Mouse (Mus musculus) cerebellum, postnatal 4 days (tissue): ENCODE data around the gene AW011738.

Experiments
- DNase-seq, 2 experiments: peaks; one replicate each; pipeline ENCODE4 v3.0.0; 2022; ENCODE audit warnings: low spot score in 2 of 2, mixed read lengths in 1 of 2

Gene AW011738

DNA sequence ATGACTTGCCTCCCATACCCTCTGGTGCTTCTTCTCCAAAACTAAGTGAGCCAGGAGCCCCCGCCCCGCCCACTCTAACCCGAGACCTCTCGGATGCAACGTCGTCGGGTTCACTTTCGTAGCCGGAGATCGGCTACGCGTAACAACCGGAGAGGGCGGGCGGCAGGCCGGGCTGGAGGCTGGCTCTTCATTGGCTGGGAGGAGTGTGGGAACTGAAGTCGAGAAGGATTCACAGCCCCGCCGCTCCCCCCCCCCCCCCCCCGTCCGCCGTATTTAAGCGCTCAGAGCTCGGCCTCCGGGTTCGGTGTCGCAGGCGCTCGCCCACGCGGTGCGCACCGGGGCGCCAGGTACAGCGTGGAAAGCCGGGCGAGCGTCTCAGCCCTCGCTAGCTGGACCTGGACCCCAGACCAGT, at the start of gene AW011738:
TSS of gene AW011738 (plus strand) at position 304 of the 412 bp plus-strand sequence.
- DNase-seq, result peak in 1 of 2 experiments; percentile 52

DNA sequence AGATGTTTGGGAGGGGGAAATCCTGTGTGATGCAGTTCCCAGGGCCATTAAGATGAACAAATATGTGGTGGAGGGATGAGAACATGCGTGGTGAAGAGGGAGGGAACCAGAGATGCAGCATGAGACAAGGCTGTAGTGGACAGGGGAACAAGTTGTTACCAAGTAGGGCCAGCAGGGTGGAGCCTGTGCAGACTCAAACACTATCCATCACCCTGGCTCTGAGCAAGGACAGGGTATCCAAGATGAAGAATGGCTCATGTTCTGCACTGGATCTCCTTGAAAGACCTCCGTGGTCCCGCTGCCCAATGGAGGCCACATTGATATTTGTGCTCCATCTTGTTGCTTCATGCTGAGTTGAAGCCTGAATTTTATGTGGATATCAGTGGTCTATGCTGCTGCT, 48.3 kb upstream of the AW011738 start:
- no peak for DNase-seq

DNA sequence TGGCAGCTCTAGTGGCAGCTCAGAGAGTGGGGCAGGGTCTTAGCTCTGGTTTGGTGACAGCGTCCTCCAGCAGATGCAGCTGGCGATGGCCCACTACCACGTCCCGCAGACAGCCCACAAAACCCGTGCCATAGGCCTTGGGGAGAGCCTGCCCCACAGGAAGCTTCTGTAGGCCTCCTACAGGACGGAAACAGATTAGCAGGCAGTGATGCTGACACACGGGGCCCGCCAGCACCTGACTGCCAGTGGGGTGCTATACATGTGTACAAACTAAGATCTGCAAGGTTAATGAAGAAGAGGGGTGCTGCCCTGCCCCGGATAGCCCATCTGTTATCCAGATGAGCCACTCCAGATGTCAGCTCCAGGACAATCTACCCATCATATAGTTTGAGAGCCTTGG, 36.6 kb upstream of the AW011738 start:
- DNase-seq, result no peak

DNA sequence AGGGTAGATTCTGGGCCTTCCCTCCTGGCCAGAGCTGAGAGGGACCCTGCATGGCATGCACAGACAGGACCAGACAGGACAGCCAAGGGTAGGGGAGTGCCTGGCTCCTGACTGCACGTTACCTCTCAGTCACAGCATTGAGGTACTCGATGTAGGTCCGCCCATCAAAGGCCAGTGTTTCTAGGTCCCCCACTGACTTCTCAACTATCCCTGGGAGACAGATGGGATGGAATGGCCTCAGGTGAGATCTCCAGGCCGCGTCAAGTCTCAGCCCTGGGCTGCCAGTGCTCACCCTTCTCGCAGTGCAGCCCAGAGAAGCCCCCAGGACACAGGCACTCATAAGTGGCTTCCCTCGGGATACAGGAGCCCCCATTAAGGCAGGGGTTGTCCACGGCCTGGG, 34.5 kb upstream of the AW011738 start:
- no peak for DNase-seq

DNA sequence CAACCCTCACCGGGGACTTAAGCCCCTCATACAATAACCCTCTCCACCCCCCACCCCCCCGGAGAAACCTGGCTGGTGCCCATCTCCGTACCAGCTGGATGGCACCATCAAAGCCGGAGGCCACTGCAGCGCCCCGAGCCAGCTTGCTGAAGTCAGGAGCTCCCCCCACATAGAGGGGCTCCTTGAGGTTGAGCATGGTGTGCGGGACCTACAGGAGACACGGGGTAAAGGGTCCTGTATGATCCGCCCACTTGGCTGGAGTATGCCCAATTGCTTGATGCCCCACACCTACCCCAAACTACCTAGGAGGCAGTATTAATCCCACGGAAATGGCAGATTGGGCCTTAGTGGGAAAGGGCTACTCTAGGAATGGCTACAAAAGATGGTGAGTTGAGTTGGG, 34.0 kb upstream of the AW011738 start:
- DNase-seq, result no peak

DNA sequence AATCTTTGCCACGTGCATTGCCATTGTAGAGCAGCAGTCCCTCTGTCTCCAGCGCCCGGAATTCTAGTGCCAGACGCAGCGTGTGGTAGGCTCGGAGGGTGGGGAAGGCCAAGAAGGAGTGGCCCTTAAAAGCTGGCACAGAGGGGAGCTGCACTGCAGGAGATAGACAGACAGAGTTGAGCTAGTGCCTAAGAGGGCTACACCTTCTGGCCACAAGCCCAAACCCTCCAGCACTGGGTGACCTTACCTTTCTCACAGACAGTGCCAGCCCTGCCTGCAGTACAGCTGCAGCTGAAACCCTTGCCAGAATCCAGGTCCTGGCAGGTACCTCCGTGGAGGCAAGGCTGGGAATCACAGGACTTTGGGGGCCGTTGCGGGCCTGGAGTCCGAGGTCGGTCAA, 31.3 kb upstream of the AW011738 start:
- DNase-seq, result no peak

DNA sequence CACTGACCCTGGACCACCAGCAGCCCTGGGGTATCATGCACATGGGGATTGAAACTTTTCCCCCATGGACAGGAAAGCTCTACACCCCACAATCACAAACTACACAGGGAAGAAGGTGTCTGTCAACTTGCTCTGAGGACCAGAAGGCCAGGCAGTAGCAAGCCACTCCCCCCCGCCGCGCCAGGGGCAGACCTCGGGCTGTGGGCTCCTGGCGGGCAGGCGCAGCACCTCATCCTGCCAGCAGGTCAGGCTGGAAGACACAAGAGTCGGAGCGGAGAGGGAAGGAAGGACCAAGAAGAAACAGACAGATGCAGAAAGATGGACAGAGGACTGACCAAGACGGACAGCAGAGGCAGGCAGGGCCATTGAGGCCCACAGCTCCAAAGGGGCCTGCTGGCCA, 25.5 kb upstream of the AW011738 start:
- no peak for DNase-seq

DNA sequence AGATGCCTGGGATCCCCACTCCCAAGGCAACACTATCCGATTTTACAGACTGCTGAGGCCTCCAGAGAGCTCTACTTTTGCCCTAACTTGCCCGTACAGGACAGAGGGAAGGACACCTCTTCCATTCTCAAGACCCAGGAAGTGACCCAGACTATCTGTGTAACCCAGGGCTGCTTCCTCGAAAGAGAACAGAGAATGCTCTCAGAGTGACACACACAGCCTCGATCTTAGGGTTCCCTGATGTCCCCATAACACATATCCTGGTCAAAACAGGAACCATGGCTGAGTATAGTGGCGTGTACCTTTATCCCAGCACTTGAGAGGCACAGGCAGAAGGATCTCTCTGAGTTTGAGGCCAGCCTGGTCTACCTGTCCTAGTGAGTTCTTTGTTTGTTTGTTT, 19.4 kb upstream of the AW011738 start:
- no peak for DNase-seq

DNA sequence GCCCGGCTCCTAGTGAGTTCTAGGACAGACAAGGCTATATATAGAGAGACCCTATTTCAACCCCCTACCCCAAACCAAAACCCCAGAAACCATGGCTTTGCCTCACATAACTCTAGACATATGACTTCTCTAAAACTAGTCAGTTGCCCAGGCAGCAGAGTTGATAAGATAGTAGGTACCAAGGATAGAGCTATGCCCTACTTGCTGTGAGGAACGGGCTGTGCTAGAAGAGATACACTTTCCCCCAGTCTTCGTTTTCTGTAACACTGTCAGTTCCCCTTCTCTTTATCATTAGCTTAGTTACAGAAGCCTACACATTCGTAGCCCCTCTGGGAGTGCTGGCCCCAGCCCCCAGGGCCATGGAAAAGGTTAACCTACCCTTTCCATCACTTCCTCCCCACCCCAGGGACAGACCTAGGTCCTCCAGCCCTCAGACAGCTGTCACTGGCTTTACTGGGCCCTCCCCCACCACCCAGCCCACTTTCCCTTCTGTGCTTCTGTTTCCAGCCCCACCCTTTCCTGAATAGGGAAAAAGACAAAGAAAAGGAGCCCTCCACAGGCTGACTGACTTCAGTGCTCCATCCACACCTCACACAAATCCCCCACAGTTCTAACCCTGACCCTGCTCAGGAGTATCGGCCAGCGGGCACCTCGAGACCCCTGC, 18.7 kb upstream of the AW011738 start:
- DNase-seq, result no peak

DNA sequence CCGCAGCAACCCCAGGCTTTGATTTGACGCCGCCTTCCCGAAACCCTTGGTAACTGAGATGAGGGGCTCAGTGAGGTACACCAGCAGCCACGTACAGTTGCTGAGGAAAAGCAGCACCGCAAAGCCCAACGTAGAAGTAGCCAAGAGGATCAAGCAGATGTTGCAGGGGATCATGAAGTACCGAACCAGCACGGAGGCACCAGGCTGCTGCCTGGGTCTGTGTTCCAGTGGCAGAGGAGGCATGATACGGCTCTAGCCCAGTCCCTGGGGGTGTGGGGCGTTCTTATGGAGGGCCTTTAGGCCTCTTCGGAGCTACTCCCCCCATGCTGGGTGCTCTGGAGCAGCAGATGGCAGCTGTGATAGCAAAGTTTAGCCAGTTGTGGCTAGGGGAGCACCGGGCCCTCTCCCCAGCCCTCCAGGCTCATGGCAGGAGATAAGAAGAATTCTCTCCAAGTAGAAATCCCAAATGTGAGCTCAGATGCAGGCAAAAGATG, 17.6 kb upstream of the AW011738 start:
- peak in 1 of 2 experiments; percentile 16 for DNase-seq

DNA sequence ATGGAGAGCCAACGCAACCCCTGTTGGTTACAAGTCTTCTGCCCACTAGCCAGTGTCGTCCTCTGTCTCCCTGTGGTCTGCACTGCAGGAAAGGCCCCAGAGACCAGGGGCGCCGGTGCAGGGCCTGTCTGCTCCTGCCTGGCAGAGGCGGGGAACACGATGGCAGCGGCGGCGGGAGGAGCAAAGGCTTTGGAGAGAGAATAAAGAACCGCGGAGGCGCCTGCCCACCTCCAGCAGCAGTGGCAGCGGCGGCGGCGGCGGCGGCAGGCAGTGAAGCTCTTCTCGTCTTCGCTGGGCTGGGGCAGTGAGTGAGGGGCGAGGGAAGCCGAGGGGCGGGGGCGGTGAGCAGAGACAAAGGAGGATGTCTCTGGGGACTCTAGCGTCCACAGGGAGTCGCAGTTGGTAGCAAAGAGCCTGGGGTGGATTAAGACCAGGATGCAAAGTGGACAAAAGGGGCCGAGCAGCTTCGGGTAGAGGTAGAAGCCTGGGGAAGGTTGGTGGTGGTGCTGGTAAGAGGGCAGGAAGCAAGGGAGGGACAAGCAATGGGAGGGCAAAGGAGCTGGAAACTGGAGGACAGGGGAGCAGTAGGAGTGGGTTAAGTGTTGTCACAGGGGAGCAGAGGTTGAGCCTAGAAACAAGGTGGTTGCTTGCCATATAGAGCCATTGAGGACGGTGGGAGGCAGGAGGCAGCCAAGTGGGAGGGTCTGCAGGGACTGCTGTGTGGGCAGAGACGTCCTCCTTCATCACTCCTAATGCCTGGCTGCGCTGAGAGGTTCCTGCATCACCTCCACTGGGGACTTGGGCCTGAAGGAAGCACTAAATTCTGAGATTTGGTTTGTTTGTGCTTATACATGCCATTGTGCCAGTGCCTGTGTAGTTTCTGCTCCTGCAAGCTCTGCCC, 16.9 kb upstream of the AW011738 start:
- DNase-seq, result peak in 1 of 2 experiments; percentile 51

DNA sequence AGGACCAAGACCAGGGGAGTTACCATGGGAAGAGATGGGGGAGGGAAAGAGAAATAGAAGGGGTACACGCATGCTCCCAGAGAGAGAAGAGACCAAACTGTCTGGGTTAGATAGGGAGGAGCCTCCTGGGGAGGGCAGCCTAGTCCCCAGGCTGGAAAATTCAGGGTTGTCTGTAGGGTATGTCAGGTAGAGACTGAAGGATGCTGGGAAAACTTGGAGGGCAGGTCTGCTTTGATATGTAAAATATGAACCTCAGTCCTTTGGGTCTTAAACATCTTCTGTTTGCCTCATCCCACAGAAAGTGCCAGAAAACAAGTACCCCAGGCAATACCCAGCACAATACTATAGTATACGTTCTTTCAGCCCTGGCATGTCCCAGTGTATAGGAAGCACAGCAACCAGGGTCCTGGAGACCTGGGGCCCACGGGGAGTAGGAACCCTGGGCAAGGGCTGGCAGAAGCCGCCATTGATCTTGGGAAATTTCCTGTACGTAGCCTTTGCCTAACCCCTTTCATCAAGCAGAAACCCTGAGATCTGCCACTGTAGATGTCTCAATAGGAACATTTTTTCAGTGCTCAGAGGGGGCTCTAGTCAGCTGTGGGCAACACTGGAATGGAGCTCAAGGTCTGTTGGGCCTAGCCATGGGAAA, 14.8 kb upstream of the AW011738 start:
- DNase-seq, result no peak

DNA sequence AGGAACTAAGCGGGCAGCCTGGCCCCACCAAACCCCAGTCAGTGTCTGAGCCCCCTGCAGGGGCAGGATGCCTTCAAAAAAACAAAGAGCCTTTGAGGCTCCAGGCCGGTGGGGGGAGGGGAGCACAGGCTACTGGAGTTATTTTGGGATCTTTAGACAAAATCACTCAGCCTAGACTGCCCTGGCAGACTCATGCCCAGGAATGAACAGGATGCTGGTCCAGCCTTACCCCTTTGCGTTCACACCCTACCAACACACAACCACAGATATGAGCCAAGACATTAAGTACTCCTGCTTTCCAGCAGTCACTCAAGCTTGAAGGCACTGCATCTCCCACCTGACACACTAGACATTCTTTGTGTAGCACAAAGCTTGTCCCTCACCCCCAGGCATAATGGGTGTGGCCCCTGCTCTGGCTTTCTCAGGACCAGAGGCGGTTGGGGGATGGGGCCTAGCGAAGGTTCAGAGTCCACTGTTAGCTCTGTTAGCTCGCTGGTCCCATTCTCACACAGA, 14.2 kb upstream of the AW011738 start:
- peak in 1 of 2 experiments; percentile 53 for DNase-seq

DNA sequence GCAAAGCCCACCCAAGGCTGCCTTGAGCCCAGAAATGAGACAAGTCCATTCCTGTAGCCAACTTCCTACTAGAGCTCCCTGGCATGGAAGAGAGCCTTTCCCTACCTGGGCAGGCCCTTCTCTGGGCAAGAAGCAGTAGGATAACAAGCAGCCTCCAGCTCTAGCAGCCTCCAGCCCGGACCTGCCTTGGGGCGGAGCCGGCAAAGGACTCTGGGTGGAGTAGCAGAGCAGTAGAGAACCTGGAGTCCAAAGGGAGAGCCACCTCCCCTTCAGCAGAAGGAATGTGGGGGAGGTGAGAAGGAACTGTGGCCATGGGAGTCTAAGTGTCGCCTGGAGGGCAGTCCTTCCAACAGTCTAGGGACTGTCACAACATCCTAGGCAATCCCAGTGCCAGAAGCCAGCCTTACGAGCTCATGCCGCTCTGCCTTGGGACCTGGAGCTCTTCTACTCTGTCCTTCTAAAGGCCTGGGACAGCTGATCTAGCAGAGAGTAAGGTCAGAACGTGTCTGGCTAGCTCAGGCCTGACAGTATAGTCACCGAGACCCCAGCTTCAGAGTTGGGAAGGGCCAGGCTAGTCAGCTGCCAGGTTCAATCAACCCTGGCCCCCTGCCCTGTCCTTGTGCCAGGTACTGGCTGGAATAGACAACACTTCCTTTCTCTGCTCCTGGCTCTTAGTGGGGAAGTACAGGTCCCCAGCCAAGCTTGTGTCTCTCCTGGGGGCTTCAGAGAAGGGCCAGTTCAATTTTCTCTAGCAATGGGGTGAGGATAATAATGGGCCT, 10.5 kb upstream of the AW011738 start:
- peak in 1 of 2 experiments; percentile 72 for DNase-seq

DNA sequence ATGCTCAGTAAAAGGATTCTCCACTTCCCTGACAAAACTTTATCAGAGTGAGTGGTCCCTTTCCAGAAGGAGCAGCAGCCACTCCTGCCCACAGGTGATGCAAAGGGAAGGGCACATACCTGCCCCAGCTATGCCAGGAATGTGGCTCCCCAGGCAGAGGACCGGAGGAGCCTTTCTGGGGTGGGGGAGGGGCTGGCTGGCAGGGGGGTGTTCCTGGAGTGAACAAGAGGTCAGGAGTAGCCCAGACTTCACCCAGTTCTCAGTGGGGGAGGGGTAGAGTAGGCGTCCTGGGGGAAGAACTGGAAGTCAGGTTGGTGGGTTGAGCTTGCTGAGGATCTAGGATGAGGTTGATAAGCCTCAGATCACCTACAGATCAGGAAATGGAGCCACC, 9.9 kb upstream of the AW011738 start:
- no peak for DNase-seq

DNA sequence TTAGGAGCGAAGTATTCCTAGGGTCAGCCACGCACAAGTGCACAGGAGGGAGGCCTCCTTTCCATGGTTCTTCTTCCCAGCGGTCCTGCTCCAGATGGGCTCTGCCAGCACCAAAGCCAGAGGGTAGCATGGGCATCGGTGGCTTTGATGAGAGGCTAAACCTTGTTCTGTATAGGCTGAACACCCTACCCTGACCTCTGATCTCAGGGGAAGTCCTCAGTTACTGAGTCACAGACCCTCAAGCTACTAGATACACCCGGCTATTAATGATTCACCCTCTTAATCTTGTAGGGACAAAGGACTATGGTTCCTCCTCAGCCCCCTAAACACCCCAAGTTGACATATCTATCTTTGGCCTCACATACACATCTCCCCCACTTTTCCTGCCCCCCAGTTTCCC, 9.2 kb upstream of the AW011738 start:
- no peak for DNase-seq

DNA sequence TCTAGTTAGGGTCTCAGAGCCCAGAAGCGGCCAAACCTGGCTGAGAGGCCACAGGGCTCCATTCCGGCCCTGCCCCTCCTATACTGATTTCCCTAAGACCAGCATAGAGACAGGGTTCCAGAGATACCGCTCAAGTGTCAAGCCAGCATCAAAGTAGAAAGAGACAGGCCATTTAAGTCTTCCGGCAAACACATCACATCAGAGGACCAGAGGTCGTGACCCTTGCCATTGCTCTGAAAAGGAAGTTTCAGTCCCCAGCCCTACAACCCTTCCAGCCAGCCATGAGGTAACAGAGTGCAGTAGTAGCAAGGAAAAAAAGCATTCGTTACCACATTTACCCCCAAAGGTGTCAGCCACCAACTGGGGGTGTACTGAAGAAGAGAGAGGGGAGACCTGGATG, 8.8 kb upstream of the AW011738 start:
- DNase-seq, result no peak

DNA sequence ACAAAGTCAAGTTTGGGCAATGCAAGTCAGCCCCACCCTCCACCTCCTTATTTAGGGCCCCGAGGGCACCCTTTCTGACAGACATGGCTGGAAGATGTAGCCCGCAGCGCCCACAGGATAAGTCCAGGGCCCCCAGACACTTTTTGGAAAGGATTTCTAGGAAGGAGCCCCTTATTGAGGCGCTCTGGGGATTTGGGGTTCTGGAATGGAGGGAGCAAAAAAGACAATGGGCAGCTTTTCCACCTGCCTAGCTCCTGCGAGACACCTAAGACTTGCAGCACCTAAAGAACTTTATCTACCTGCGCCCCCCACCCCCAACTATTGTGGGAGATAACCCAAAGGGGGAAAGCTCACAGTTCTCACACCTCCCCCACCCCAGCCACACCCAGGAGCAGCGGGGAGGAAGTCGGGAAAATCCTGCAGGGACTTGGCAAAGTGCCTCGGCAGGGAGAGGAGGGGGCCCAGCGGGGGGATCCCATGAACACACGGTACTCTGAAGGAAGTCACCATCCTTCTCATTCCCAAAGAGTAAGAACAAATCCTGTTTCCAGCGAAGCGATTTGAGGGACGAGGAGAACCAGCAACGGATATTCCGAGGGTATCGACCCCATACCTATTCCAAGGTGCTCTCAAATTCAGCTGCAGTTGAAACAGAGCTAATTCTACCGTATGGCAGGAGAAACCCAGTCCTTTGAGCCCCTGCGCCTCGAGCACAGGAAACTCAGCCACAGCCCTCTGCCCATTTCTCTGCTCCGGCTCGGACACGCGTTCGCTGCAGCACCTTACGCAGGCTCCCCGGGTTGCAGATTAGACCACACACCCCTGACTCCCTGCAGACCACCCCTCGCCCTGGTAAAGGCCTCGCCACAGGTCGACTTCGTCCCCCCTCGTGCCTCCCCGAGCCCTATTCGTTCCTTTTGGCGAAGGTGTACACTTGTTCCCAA, 6.9 kb upstream of the AW011738 start:
- peak in 1 of 2 experiments; percentile 44 for DNase-seq

DNA sequence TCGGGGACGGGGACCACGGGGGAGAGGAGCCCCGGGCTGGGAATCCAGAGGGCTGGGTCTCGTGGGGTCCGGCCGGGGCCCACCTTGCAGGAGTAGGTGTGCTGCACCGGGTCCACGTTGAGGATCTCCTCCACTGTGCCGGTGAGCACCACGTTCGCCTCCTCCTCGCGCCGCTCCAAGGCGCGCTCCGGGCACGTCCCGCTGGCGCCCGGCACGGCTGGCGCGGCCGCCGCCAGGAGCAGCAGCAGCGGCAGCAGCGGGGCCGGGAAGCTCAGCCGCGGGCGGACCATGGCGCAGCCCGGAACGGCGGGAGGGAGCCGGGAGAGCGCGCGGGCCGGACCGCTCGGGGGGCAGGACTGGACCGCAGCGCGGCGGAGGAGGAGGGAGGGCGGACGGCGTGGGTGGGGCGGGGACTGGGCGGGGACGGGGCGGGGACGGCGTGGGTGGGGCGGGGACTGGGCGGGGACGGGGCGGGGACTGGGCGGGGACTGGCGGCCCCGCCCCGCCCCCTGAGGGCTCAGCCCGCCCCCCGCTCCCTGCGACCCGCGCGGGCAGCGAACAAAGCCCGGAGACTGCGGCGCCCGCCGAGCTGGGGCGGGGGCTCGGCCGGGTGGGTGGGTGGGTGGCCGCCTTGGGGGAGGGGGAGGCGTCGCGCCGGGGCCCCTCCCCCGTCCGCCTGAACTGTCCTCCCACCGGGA, 5.8 kb upstream of the AW011738 start, which contains the start of gene Agrn:
TSS of gene Agrn (minus strand) at position 358 of the 698 bp plus-strand sequence.
- DNase-seq, result peak in 1 of 2 experiments; percentile 69
